Mouse (Mus musculus) heart, postnatal 0 days (tissue): ENCODE results near the gene Fam185a. TPM values are rescaled to one million over a fixed set of nuclear protein-coding genes. Genes with fewer than 3 reads are reported as not detected.
A peak's percentile ranks its signal among the peaks of the same experiment; 100 is the strongest.

Experiments used
- ATAC-seq: fragments of 200-750 bp; cut with Nextera tagmentation; 2 replicates; pipeline ENCODE4 v1.8.0; 2017; ENCODE audit warnings: low read depth, moderate number of reproducible peaks, moderate library complexity; ENCODE audit not compliant: insufficient read depth
- DNase-seq: peaks from one replicate; pipeline ENCODE4 v3.0.0-alpha.2; 2016; ENCODE audit warnings: low spot score
- H3K27ac ChIP-seq: fragments of 300-500 bp; sonication (generic); 2 replicates; pipeline ENCODE4 v1.5.1; 2014; ENCODE audit warnings: low read depth, mild to moderate bottlenecking
- H3K27me3 ChIP-seq: fragments of 300-500 bp; sonication (generic); 2 replicates; pipeline ENCODE4 v1.6.1; 2014; ENCODE audit warnings: low read length, mixed read lengths; ENCODE audit not compliant: control insufficient read depth, insufficient read depth
- H3K36me3 ChIP-seq: fragments of 300-500 bp; sonication (generic); replicated peaks from 2 replicates; pipeline ENCODE4 v1.6.1; 2014; ENCODE audit warnings: low read length, mixed read lengths; ENCODE audit not compliant: control insufficient read depth, insufficient read depth
- H3K4me1 ChIP-seq: fragments of 300-500 bp; sonication (generic); 2 replicates; pipeline ENCODE4 v1.6.1; 2014; ENCODE audit warnings: antibody characterized with exemption; ENCODE audit not compliant: control insufficient read depth, insufficient read depth
- H3K4me2 ChIP-seq: fragments of 300-500 bp; sonication (generic); 2 replicates; pipeline ENCODE4 v1.6.1; 2014; ENCODE audit warnings: low read depth, mild to moderate bottlenecking, low read length, moderate library complexity
- H3K4me3 ChIP-seq: fragments of 300-500 bp; sonication (generic); 2 replicates; pipeline ENCODE4 v1.5.1; 2014; ENCODE audit warnings: low read depth, low read length
- H3K9ac ChIP-seq: fragments of 300-500 bp; sonication (generic); replicated peaks from 2 replicates; pipeline ENCODE4 v1.6.1; 2014; ENCODE audit warnings: low read depth, low read length, mixed read lengths
- H3K9me3 ChIP-seq: fragments of 300-500 bp; sonication (generic); replicated peaks from 2 replicates; pipeline ENCODE4 v1.6.1; 2016; ENCODE audit warnings: low read length; ENCODE audit not compliant: control insufficient read depth
- CTCF ChIP-seq: IDR thresholded peaks from 2 replicates; pipeline ENCODE4 v1.5.1; 2016; ENCODE audit warnings: antibody characterized with exemption, control low read depth, low read depth
- EP300 ChIP-seq: IDR thresholded peaks from 2 replicates; pipeline ENCODE4 v1.6.1; 2016; ENCODE audit warnings: antibody characterized with exemption, low read depth
- WGBS: fragments of 180-500 bp; shearing (Covaris S2); extraction: QIAGEN DNeasy Blood & Tissue Kit; methylation state at CpG from one replicate; pipeline ENCODE4 v1.1.7; 2014; 5-methylcytosine and 5-hydroxymethylcytosine counted together
- polyA plus RNA-seq: library from polyadenylated mRNA; unstranded; fragments of >200 nt; fragmentation: Nextera tagmentation; extraction: Ambion mirVana; gene quantifications from 2 replicates; pipeline ENCODE4 v1.2.1, GENCODE M21; 2015
- total RNA-seq: library from RNA; depleted of rRNA; stranded (reverse); fragments of >200 nt; gene quantifications from 2 replicates; pipeline ENCODE4 v1.2.3, GENCODE M21; 2014; ENCODE audit warnings: low replicate concordance

Gene Fam185a
- total and polyA plus RNA-seq, 2 experiments from 2014 or later = 6.9 to 23.4 TPM

GRCm38 (mm10) chr5:21517562-21517961, 92.8 kb downstream of the Fam185a start:
- no peaks in the 10 kb centered on the region for H3K27me3 ChIP-seq
- DNase-seq (no peak), ATAC-seq (no peak)
- H3K4me2 ChIP-seq = no peak overlapping the region
- 96% methylated on average over 2 of the region's 2 CpGs for WGBS
- H3K9ac ChIP-seq = no peak overlapping the region
- no peaks in the 10 kb centered on the region for H3K9me3 ChIP-seq
- H3K36me3 ChIP-seq = no peaks in the 10 kb centered on the region
- 0 out of 2 replicates have a peak, but pooled peaks cover 3% of the 10 kb centered on the region for H3K4me1 ChIP-seq
- TF ChIP-seq EP300 (no peak), CTCF (no peak)
- no peak overlapping the region for H3K4me3 ChIP-seq
- no peak overlapping the region for H3K27ac ChIP-seq

DNA sequence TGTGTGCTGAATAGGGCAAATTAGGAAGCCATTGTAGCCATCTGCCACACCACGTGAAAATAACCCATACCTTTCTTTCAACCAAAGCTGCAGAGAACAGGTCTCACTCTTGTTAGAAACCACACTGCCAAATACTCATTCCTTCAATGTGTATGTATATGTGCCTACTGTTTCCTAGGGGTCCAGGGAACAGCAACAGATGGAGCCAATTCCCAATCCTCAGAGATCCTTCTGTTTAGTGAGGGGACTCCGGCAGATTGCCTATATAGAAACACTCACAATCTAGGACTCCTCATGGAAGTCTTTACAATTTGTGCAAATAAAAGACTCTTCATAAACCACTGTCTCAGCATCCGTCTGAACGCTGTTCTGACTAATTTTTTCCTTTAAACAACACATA, 93.4 kb downstream of the Fam185a start:
- H3K4me3 ChIP-seq = no peak overlapping the region
- no peaks in the 10 kb centered on the region for H3K27me3 ChIP-seq
- H3K9me3 ChIP-seq = no peaks in the 10 kb centered on the region
- no peak overlapping the region for H3K27ac ChIP-seq
- no peak for ATAC-seq
- no peaks in the 10 kb centered on the region for H3K36me3 ChIP-seq
- H3K4me1 ChIP-seq = 0 out of 2 replicates have a peak, but pooled peaks cover 3% of the 10 kb centered on the region
- no peak for DNase-seq
- 89% methylated on average over 4 of the region's 4 CpGs for WGBS
- no peak overlapping the region for H3K9ac ChIP-seq
- H3K4me2 ChIP-seq = no peak overlapping the region
- no peak for TF ChIP-seq CTCF
- TF ChIP-seq EP300 = no peak

- 74% methylated on average over 3 of the region's 3 CpGs for WGBS
- no peak overlapping the region for H3K9ac ChIP-seq
- H3K4me1 ChIP-seq = no peaks in the 10 kb centered on the region
- H3K9me3 ChIP-seq = no peaks in the 10 kb centered on the region
- no peak overlapping the region for H3K27ac ChIP-seq
- no peaks in the 10 kb centered on the region for H3K36me3 ChIP-seq
- no peak for DNase-seq
- no peak overlapping the region for H3K4me3 ChIP-seq
- no peaks in the 10 kb centered on the region for H3K27me3 ChIP-seq
- TF ChIP-seq CTCF (no peak), EP300 (no peak)
- no peak for ATAC-seq
- H3K4me2 ChIP-seq = no peak overlapping the region
Measured at GRCm38 (mm10) chr5:21519166-21519565, 94.4 kb downstream of the Fam185a start.

- no peak overlapping the region for H3K4me2 ChIP-seq
- 0 out of 2 replicates have a peak, but pooled peaks cover 7% of the 10 kb centered on the region for H3K9me3 ChIP-seq
- H3K27ac ChIP-seq = peak overlapping the region; percentile 59; the same call in 1 of the 2 replicates
- no peak overlapping the region for H3K9ac ChIP-seq
- DNase-seq (no peak), ATAC-seq (no peak)
- WGBS = 58% methylated on average over 11 of the region's 11 CpGs
- H3K4me1 ChIP-seq = no peaks in the 10 kb centered on the region
- TF ChIP-seq CTCF = no peak
- no peak for TF ChIP-seq EP300
- H3K27me3 ChIP-seq = no peaks in the 10 kb centered on the region
- no peaks in the 10 kb centered on the region for H3K36me3 ChIP-seq
- no peak overlapping the region for H3K4me3 ChIP-seq
Measured at GRCm38 (mm10) chr5:21526835-21527485, 102.2 kb downstream of the Fam185a start.

DNA sequence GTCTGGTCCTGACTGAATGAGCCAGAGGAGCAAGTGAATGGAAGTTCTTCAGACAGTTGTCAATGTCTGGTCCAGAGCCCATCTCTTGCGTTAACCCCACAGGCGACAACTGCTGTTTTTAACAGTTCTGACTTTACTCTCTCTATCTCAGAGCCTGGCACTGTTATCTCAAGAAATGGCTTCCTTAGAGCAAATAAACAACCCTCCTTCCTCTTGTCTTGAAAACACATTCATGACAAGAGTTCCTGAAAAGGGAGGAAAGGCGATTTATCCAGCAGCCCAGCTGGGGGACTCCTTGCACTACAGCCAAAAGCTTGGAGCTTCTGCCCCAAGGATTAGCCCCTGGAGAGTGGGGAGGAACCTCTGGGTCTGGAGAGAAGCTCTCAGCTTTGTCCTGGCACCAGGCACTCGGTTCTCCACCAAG, 102.7 kb downstream of the Fam185a start:
- Histone ChIP-seq H3K27me3 (no peaks in the 10 kb centered on the region), H3K9ac (no peak overlapping the region), H3K4me2 (no peak overlapping the region), H3K27ac (peak overlapping the region; percentile 59; the same call in 1 of the 2 replicates), H3K36me3 (no peaks in the 10 kb centered on the region), H3K9me3 (0 out of 2 replicates have a peak, but pooled peaks cover 7% of the 10 kb centered on the region), H3K4me1 (no peaks in the 10 kb centered on the region), H3K4me3 (no peak overlapping the region)
- DNase-seq (no peak), ATAC-seq (no peak; the same call in 1 of the 2 replicates)
- WGBS = 35% methylated on average over 4 of the region's 4 CpGs
- TF ChIP-seq CTCF (no peak), EP300 (no peak)
